Mouse (Mus musculus): ENCODE results near the gene Hoxd8. TPM values are rescaled to one million over a fixed set of nuclear protein-coding genes. Genes with fewer than 3 reads are reported as not detected.

Gene Hoxd8
- polyA plus RNA-seq, 1 experiment from 2014 or later: 3.7 TPM

- no peak for ATAC-seq (ENCODE audit: insufficient number of reproducible peaks, insufficient read depth, low FRiP score, low TSS enrichment, low read depth)
- WGBS: under 1% methylated on average over 40 of the region's 43 CpGs
- Histone ChIP-seq H3K9me3 (no peaks in the 10 kb centered on the region), H3K9ac (no peak overlapping the region), H3K27me3 (peaks cover 98% of the 10 kb centered on the region), H3K36me3 (no peaks in the 10 kb centered on the region), H3K27ac (no peak overlapping the region), H3K4me3 (peak overlapping the region; percentile 33), H3K4me1 (peaks cover 5% of the 10 kb centered on the region), H3K4me2 (peak overlapping the region; percentile 54)
These were observed 22.7 kb downstream of the Hoxd8 start for GRCm38 (mm10) chr2:74726973-74727639.

- H3K36me3 ChIP-seq: no peaks in the 10 kb centered on the region
- no peaks in the 10 kb centered on the region for H3K9me3 ChIP-seq
- H3K27me3 ChIP-seq: peaks cover 98% of the 10 kb centered on the region
- ATAC-seq (ENCODE audit: insufficient number of reproducible peaks, insufficient read depth, low FRiP score, low TSS enrichment, low read depth): no peak
- H3K4me2 ChIP-seq: peak overlapping the region; percentile 54
- H3K9ac ChIP-seq: no peak overlapping the region
- H3K27ac ChIP-seq: no peak overlapping the region
- peak overlapping the region; percentile 33 for H3K4me3 ChIP-seq
- WGBS: under 1% methylated on average over 24 of the region's 25 CpGs
- peaks cover 8% of the 10 kb centered on the region for H3K4me1 ChIP-seq
These were observed 23.4 kb downstream of the Hoxd8 start for GRCm38 (mm10) chr2:74727640-74728302.

DNA sequence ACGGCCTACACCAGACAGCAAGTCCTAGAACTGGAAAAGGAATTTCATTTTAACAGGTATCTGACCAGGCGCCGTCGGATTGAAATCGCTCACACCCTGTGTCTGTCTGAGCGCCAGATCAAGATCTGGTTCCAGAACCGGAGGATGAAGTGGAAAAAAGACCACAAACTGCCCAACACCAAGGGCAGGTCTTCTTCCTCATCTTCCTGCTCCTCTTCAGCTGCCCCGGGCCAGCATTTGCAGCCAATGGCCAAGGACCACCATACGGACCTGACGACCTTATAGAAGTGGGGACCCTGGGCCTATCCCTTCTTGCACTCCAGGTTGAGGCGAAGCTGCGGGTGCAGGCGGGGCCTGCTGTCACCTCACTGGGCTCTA is 23.9 kb downstream of the Hoxd8 start:
- H3K9ac ChIP-seq: no peak overlapping the region
- no peak overlapping the region for H3K27ac ChIP-seq
- H3K4me1 ChIP-seq: peaks cover 9% of the 10 kb centered on the region
- H3K4me3 ChIP-seq: no peak overlapping the region
- 0 out of 2 replicates have a peak, but pooled peaks have one; percentile 26 for ATAC-seq (ENCODE audit: insufficient number of reproducible peaks, insufficient read depth, low FRiP score, low TSS enrichment, low read depth)
- no peak overlapping the region for H3K4me2 ChIP-seq
- WGBS: 4% methylated on average over 13 of the region's 13 CpGs
- no peaks in the 10 kb centered on the region for H3K36me3 ChIP-seq
- peaks cover 98% of the 10 kb centered on the region for H3K27me3 ChIP-seq
- H3K9me3 ChIP-seq: no peaks in the 10 kb centered on the region

GRCm38 (mm10) chr2:74730331-74730730 is 25.9 kb downstream of the Hoxd8 start:
- Histone ChIP-seq H3K9ac (no peak overlapping the region), H3K27ac (no peak overlapping the region), H3K4me3 (no peak overlapping the region), H3K27me3 (peaks cover 98% of the 10 kb centered on the region), H3K36me3 (no peaks in the 10 kb centered on the region), H3K9me3 (no peaks in the 10 kb centered on the region), H3K4me2 (no peak overlapping the region), H3K4me1 (peaks cover 11% of the 10 kb centered on the region)
- 7% methylated on average over 8 of the region's 8 CpGs for WGBS
- no peak for ATAC-seq (ENCODE audit: insufficient number of reproducible peaks, insufficient read depth, low FRiP score, low TSS enrichment, low read depth)

- Histone ChIP-seq H3K27me3 (peaks cover 98% of the 10 kb centered on the region), H3K4me2 (no peak overlapping the region), H3K4me1 (peaks cover 18% of the 10 kb centered on the region), H3K36me3 (no peaks in the 10 kb centered on the region), H3K4me3 (no peak overlapping the region), H3K9ac (no peak overlapping the region), H3K9me3 (no peaks in the 10 kb centered on the region), H3K27ac (no peak overlapping the region)
- ATAC-seq (ENCODE audit: insufficient number of reproducible peaks, insufficient read depth, low FRiP score, low TSS enrichment, low read depth): no peak
These were observed 26.6 kb downstream of the Hoxd8 start for GRCm38 (mm10) chr2:74731055-74731454.

GRCm38 (mm10) chr2:74731799-74732512 is 27.5 kb downstream of the Hoxd8 start:
- 6% methylated on average over 9 of the region's 9 CpGs for WGBS
- Histone ChIP-seq H3K27ac (no peak overlapping the region), H3K9me3 (no peaks in the 10 kb centered on the region), H3K36me3 (no peaks in the 10 kb centered on the region), H3K27me3 (peaks cover 98% of the 10 kb centered on the region), H3K4me1 (peaks cover 22% of the 10 kb centered on the region), H3K4me3 (no peak overlapping the region), H3K9ac (no peak overlapping the region), H3K4me2 (no peak overlapping the region)
- no peak for ATAC-seq (ENCODE audit: insufficient number of reproducible peaks, insufficient read depth, low FRiP score, low TSS enrichment, low read depth)

DNA sequence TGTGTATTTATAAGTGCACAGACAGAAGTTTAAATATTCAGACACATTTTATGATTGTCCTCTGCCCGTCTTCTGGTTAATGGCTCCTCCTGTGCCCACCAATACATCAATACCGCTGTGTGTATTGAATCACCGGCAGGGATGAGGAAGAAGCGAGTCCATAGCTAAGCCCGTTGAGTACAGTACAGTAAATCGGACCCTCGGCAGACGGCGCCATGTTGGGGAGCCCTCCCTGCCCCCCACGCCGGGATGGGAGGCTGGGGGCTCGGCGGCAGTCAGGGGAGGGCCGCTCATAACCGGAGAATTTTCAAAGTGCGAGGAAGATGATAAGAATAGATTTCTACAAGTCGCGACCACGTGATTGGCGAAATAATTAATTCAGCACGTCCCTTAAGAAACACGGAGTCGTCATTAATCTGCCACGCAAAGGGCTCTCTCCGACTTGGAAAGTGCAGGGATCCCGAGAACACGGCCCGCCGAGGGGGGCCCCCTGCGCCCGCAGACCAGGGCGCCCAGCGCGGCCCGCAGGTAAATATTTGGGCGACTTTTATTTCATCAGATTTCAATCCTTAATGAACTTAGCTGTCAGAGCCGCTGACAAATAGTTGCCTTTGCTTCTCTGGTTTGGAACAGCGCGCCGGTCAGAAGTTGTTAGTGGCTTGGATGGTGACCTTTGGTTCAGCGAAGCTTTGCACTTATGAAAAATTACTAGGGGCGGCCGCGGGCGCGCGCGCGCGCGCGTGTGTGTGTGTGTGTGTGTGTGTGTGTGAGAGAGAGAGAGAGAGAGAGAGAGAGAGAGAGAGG is 28.3 kb downstream of the Hoxd8 start:
- H3K9me3 ChIP-seq: no peaks in the 10 kb centered on the region
- H3K36me3 ChIP-seq: no peaks in the 10 kb centered on the region
- H3K4me3 ChIP-seq: 0 out of 2 replicates have a peak overlapping the region, but pooled peaks have one; percentile 10
- H3K27me3 ChIP-seq: peaks cover 98% of the 10 kb centered on the region
- ATAC-seq (ENCODE audit: insufficient number of reproducible peaks, insufficient read depth, low FRiP score, low TSS enrichment, low read depth): no peak
- H3K4me2 ChIP-seq: peak overlapping the region; percentile 22
- peaks cover 17% of the 10 kb centered on the region for H3K4me1 ChIP-seq
- H3K27ac ChIP-seq: no peak overlapping the region
- H3K9ac ChIP-seq: no peak overlapping the region
- 1% methylated on average over 50 of the region's 52 CpGs for WGBS

- peaks cover 17% of the 10 kb centered on the region for H3K4me1 ChIP-seq
- no peak overlapping the region for H3K4me3 ChIP-seq
- no peak overlapping the region for H3K4me2 ChIP-seq
- H3K9me3 ChIP-seq: no peaks in the 10 kb centered on the region
- H3K36me3 ChIP-seq: no peaks in the 10 kb centered on the region
- no peak for ATAC-seq (ENCODE audit: insufficient number of reproducible peaks, insufficient read depth, low FRiP score, low TSS enrichment, low read depth)
- under 1% methylated on average over 16 of the region's 16 CpGs for WGBS
- H3K27me3 ChIP-seq: peaks cover 98% of the 10 kb centered on the region
- no peak overlapping the region for H3K27ac ChIP-seq
- no peak overlapping the region for H3K9ac ChIP-seq
These were observed 28.9 kb downstream of the Hoxd8 start for GRCm38 (mm10) chr2:74733317-74733661.

DNA sequence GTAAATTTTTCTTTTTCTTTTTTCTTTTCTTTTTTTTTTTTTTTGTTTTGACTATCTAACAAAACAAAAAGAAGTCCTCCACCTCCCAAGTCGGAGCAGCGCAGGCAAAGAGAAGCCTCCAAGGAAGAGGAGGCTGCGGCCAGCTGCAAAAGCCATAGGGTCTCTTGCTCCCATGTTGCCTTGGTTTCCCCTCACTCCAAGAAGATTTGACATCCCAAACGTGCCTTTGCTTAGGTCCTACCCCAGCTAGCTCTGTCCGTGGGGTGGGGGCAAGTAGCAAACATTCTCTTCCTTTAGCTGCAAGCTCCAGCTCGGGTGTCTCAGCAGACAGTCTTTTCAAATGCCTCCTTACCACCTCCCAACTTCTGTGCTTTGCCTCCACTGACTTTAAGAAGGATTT is 29.4 kb downstream of the Hoxd8 start:
- H3K9ac ChIP-seq: no peak overlapping the region
- no peaks in the 10 kb centered on the region for H3K36me3 ChIP-seq
- H3K9me3 ChIP-seq: no peaks in the 10 kb centered on the region
- H3K4me2 ChIP-seq: no peak overlapping the region
- peaks cover 98% of the 10 kb centered on the region for H3K27me3 ChIP-seq
- WGBS: 2% methylated on average over 6 of the region's 6 CpGs
- peaks cover 17% of the 10 kb centered on the region for H3K4me1 ChIP-seq
- H3K4me3 ChIP-seq: no peak overlapping the region
- no peak for ATAC-seq (ENCODE audit: insufficient number of reproducible peaks, insufficient read depth, low FRiP score, low TSS enrichment, low read depth)
- H3K27ac ChIP-seq: no peak overlapping the region

GRCm38 (mm10) chr2:74734451-74734850 is 30.0 kb downstream of the Hoxd8 start:
- H3K27ac ChIP-seq: no peak overlapping the region
- H3K27me3 ChIP-seq: peaks cover 98% of the 10 kb centered on the region
- H3K36me3 ChIP-seq: no peaks in the 10 kb centered on the region
- no peak overlapping the region for H3K4me2 ChIP-seq
- H3K9me3 ChIP-seq: no peaks in the 10 kb centered on the region
- no peak overlapping the region for H3K4me3 ChIP-seq
- peaks cover 17% of the 10 kb centered on the region for H3K4me1 ChIP-seq
- no peak overlapping the region for H3K9ac ChIP-seq
- WGBS: 2% methylated on average over 13 of the region's 13 CpGs
- no peak for ATAC-seq (ENCODE audit: insufficient number of reproducible peaks, insufficient read depth, low FRiP score, low TSS enrichment, low read depth)

GRCm38 (mm10) chr2:74734996-74735811 is 30.8 kb downstream of the Hoxd8 start:
- no peak overlapping the region for H3K27ac ChIP-seq
- H3K4me3 ChIP-seq: no peak overlapping the region
- 3% methylated on average over 27 of the region's 27 CpGs for WGBS
- H3K9me3 ChIP-seq: no peaks in the 10 kb centered on the region
- peaks cover 17% of the 10 kb centered on the region for H3K4me1 ChIP-seq
- H3K9ac ChIP-seq: no peak overlapping the region
- H3K4me2 ChIP-seq: peak overlapping the region; percentile 46; the same call in 1 of the 2 replicates
- no peak for ATAC-seq (ENCODE audit: insufficient number of reproducible peaks, insufficient read depth, low FRiP score, low TSS enrichment, low read depth)
- no peaks in the 10 kb centered on the region for H3K36me3 ChIP-seq
- peaks cover 100% of the 10 kb centered on the region for H3K27me3 ChIP-seq
